Mouse (Mus musculus) lung, adult 18-20 months (tissue): ENCODE data around the gene Aurkb.

Experiments
- DNase-seq, 2 experiments: peaks; one replicate each; pipeline ENCODE4 v3.0.0; 2022; ENCODE audit warnings: mixed read lengths in 2 of 2

Gene Aurkb

DNA sequence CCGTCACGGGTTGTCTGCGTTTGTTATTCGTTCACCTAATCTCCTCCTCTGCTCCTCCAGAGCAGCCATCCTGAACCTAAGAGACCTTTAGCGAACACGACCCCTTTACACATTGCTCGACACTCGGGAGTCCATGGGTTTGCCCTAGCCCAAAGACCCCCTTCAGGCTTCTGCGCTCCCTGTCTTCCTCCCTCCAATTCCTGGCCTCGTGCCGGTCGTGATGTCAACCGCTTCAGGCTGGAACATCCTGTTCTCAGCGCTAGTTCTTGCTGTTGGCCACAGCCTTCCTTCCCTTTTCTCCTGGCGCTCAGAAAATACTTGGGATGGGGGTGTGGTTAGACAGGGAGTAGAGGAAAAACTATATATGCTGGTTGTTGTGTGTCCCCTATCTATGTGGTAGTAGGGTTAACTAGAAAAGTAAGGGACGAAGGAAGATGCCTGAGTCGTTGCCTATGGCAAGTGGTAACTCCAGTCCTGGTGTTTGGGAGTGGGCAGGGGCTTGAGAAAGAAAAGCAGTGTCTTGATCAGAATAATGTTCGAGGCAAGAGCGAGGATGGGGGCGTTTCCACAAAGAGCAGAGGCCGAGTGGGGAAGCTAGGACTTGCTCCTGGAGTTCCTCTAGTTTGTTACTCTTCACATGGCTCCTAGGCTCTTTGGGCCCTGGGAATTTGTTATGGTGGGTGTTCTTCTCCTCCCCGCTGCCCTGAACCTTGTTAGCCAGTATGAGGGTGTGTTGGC is 53.9 kb downstream of the Aurkb start:
- peak; percentile 92 to 95 for DNase-seq

DNA sequence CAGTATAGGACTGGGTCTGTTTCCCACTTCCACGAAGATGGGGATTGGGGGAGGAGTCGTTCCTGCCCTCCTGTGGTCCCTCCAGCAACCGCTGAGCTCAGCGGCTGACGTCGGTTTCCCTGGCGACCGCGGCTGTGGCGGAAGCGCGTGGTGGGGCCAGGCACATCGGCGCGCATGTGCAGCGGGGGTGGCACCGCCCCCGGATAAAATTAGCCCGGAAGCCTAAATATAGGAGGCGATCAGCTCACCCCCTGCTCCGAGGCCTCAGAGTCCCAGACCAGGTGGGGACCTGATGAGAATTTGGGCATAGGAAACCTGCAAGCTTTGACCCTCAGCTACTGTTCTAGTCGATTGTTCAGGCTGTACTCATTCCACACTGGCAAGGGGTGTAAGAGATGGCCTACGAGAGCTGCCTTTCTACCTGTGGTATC is 54.5 kb downstream of the Aurkb start:
- DNase-seq: peak; percentile 96 to 97

DNA sequence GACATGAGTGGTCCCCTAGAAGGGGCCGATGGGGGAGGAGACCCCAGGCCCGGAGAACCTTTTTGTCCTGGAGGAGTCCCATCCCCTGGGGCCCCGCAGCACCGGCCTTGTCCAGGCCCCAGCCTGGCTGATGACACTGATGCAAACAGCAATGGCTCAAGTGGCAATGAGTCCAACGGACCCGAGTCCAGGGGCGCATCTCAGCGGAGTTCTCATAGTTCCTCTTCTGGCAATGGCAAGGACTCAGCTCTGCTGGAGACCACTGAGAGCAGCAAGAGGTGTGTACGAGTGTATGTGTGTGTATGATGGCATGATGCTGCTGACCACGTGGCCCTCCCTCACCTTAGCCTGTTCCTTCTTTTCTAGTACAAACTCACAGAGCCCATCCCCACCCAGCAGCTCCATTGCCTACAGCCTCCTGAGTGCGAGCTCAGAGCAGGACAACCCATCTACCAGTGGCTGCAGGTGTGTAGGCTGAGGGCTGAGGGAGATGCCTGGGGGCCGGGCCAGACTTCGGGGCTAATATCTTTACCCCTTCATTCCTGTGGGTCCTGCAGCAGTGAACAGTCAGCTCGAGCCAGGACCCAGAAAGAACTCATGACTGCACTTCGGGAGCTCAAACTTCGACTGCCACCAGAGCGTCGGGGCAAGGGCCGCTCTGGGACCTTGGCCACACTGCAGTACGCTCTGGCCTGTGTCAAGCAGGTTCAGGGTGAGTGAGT is 55.4 kb downstream of the Aurkb start:
- DNase-seq: no peak
